Mouse (Mus musculus) C2C12 (cell line): ENCODE data around the gene 2410137M14Rik.

Experiments
- CTCF ChIP-seq: IDR thresholded peaks from one replicate; pipeline ENCODE4 v1.5.1; 2011; ENCODE audit not compliant: control insufficient read depth, insufficient read depth, insufficient read length
- FOSL1 ChIP-seq: IDR thresholded peaks from one replicate; pipeline ENCODE4 v1.8.0; 2011; ENCODE audit warnings: mild to moderate bottlenecking, low read length; ENCODE audit not compliant: poor library complexity, insufficient read depth, severe bottlenecking
- USF1 ChIP-seq: IDR thresholded peaks from one replicate; pipeline ENCODE4 v1.6.1; 2011; ENCODE audit warnings: low read depth, mild to moderate bottlenecking, control low read depth, moderate library complexity

GRCm38 (mm10) chr17:36947051-36947819 is 33.8 kb downstream of the 2410137M14Rik start:
- TF ChIP-seq USF1 (no peak), CTCF (no peak), FOSL1 (no peak)
